Mouse (Mus musculus): ENCODE measurements around the gene Depdc1b.
A peak's percentile ranks its signal among the peaks of the same experiment; 100 is the strongest.

Gene Depdc1b

GRCm38 (mm10) chr13:108354804-108355552 is 38.8 kb downstream of the Depdc1b start:
- DNase-seq (ENCODE audit: low read depth, low spot score): no peak

GRCm38 (mm10) chr13:108357362-108357761 is 41.2 kb downstream of the Depdc1b start:
- DNase-seq (ENCODE audit: low read depth, low spot score): no peak

- no peak for DNase-seq (ENCODE audit: low read depth, low spot score)
Measured at GRCm38 (mm10) chr13:108358228-108358627, 42.1 kb downstream of the Depdc1b start.

GRCm38 (mm10) chr13:108367496-108367895 is 51.4 kb downstream of the Depdc1b start:
- DNase-seq (ENCODE audit: low read depth, low spot score): no peak

GRCm38 (mm10) chr13:108370241-108370941 is 54.3 kb downstream of the Depdc1b start:
- no peak for DNase-seq (ENCODE audit: low read depth, low spot score)

GRCm38 (mm10) chr13:108371352-108371921 is 55.3 kb downstream of the Depdc1b start:
- no peak for DNase-seq (ENCODE audit: low read depth, low spot score)

- DNase-seq (ENCODE audit: low read depth, low spot score): no peak
Measured at GRCm38 (mm10) chr13:108373231-108373630, 57.1 kb downstream of the Depdc1b start.

- no peak for DNase-seq (ENCODE audit: low read depth, low spot score)
Measured at GRCm38 (mm10) chr13:108376637-108377036, 60.5 kb downstream of the Depdc1b start.

GRCm38 (mm10) chr13:108381161-108381560 is 65.0 kb downstream of the Depdc1b start:
- DNase-seq (ENCODE audit: low read depth, low spot score): no peak

GRCm38 (mm10) chr13:108383051-108383450 is 66.9 kb downstream of the Depdc1b start:
- no peak for DNase-seq (ENCODE audit: low read depth, low spot score)

- DNase-seq (ENCODE audit: low read depth, low spot score): no peak
Measured at GRCm38 (mm10) chr13:108386058-108386457, 69.9 kb downstream of the Depdc1b start.

GRCm38 (mm10) chr13:108390565-108390964 is 74.4 kb downstream of the Depdc1b start:
- DNase-seq (ENCODE audit: low read depth, low spot score): peak; percentile 4

- no peak for DNase-seq (ENCODE audit: low read depth, low spot score)
Measured at GRCm38 (mm10) chr13:108403197-108403596, 87.1 kb downstream of the Depdc1b start.

GRCm38 (mm10) chr13:108404372-108404771 is 88.2 kb downstream of the Depdc1b start:
- DNase-seq (ENCODE audit: low read depth, low spot score): no peak

- no peak for DNase-seq (ENCODE audit: low read depth, low spot score)
Measured at GRCm38 (mm10) chr13:108415464-108415863, 99.3 kb downstream of the Depdc1b start.

GRCm38 (mm10) chr13:108418741-108419507 is 102.8 kb downstream of the Depdc1b start:
- no peak for DNase-seq (ENCODE audit: low read depth, low spot score)

- DNase-seq (ENCODE audit: low read depth, low spot score): no peak
Measured at GRCm38 (mm10) chr13:108426322-108426721, 110.2 kb downstream of the Depdc1b start.

GRCm38 (mm10) chr13:108428809-108429208 is 112.7 kb downstream of the Depdc1b start:
- DNase-seq (ENCODE audit: low read depth, low spot score): no peak

GRCm38 (mm10) chr13:108429623-108430022 is 113.5 kb downstream of the Depdc1b start:
- no peak for DNase-seq (ENCODE audit: low read depth, low spot score)

- DNase-seq (ENCODE audit: low read depth, low spot score): no peak
Measured at GRCm38 (mm10) chr13:108431776-108432175, 115.6 kb downstream of the Depdc1b start.

- DNase-seq (ENCODE audit: low read depth, low spot score): no peak
Measured at GRCm38 (mm10) chr13:108435687-108436086, 119.6 kb downstream of the Depdc1b start.

- DNase-seq (ENCODE audit: low read depth, low spot score): no peak
Measured at GRCm38 (mm10) chr13:108437424-108437823, 121.3 kb downstream of the Depdc1b start.
